Comparison of ENCODE assay signal across 15 mouse cellular contexts in genomic region chr13:53945681-53946080, GRCm38 (mm10).
DNase-seq lines count a peak whose midpoint lies in the region; ATAC-seq and TF ChIP-seq lines count a peak whose summit lies in the region.
"Had no signal": no experiment of that assay in that cellular context is flagged by ENCODE, and none has a peak within 500 bp of the region (broad histone marks: within the 10 kb centered on the region; RNA-seq: fewer than 3 reads in every experiment).

No protein-coding gene starts in this region.

- peak; percentile 60 for DNase-seq in forebrain, postnatal 0 days
- no peak for DNase-seq in left cerebral cortex, adult 2 months (ENCODE audit: extremely low spot score in 1 of 2, low spot score in 2 of 2)
- DNase-seq in left cerebral cortex, adult 11 months (ENCODE audit: low spot score) = no peak
- DNase-seq in brain, embryonic 14.5 days (ENCODE audit: low read depth) = peak; percentile 68
- peak; percentile 11 to 33 for DNase-seq in kidney, postnatal 4 days
- DNase-seq: gastrocnemius, postnatal 25 days; thymus, postnatal 4 days had no signal

- no peak for TF ChIP-seq POLR2A in brain, embryonic 14.5 days (IDR thresholded peaks at IDR 0.05; ENCODE audit: borderline replicate concordance, extremely low read depth, insufficient read depth, insufficient read length, poor library complexity, severe bottlenecking)

- H3K36me3 ChIP-seq in forebrain, postnatal 0 days (ENCODE audit: insufficient read depth) = no peaks in the 10 kb centered on the region
- no peaks in the 10 kb centered on the region for H3K36me3 ChIP-seq in forebrain, embryonic 16.5 days (ENCODE audit: control insufficient read depth, insufficient read depth)
- no peaks in the 10 kb centered on the region for H3K36me3 ChIP-seq in hindbrain, embryonic 16.5 days (ENCODE audit: control insufficient read depth, insufficient read depth, low read length)
- no peaks in the 10 kb centered on the region for H3K36me3 ChIP-seq in forebrain, embryonic 13.5 days (ENCODE audit: poor library complexity, severe bottlenecking)
- H3K36me3 ChIP-seq: limb, embryonic 12.5 days; lung, embryonic 15.5 days; midbrain, embryonic 12.5 days; neural tube, embryonic 13.5 days; stomach, embryonic 15.5 days had no signal

- H3K27me3 ChIP-seq in forebrain, postnatal 0 days (ENCODE audit: insufficient read depth, low read length) = no peaks in the 10 kb centered on the region
- no peaks in the 10 kb centered on the region for H3K27me3 ChIP-seq in forebrain, embryonic 16.5 days (replicated peaks; ENCODE audit: control insufficient read depth, insufficient read depth, low read length)
- H3K27me3 ChIP-seq in hindbrain, embryonic 16.5 days (replicated peaks; ENCODE audit: control insufficient read depth, insufficient read depth, low read length) = no peaks in the 10 kb centered on the region
- H3K27me3 ChIP-seq in forebrain, embryonic 13.5 days = no peaks in the 10 kb centered on the region
- H3K27me3 ChIP-seq: limb, embryonic 12.5 days; lung, embryonic 15.5 days; midbrain, embryonic 12.5 days; neural tube, embryonic 13.5 days; stomach, embryonic 15.5 days had no signal

- H3K9ac ChIP-seq in forebrain, postnatal 0 days = no peak overlapping the region
- no peak overlapping the region for H3K9ac ChIP-seq in forebrain, embryonic 16.5 days (replicated peaks; ENCODE audit: low read depth, low read length)
- no peak overlapping the region for H3K9ac ChIP-seq in hindbrain, embryonic 16.5 days (ENCODE audit: low read depth, low read length)
- H3K9ac ChIP-seq in forebrain, embryonic 13.5 days = no peak overlapping the region
- H3K9ac ChIP-seq: limb, embryonic 12.5 days; lung, embryonic 15.5 days; midbrain, embryonic 12.5 days; neural tube, embryonic 13.5 days; stomach, embryonic 15.5 days had no signal

- intact Hi-C loops in left cerebral cortex, adult 2 months (cut with DNase I) = no loop called here

- no peaks in the 10 kb centered on the region for H3K4me1 ChIP-seq in forebrain, postnatal 0 days (ENCODE audit: insufficient read depth)
- H3K4me1 ChIP-seq in forebrain, embryonic 16.5 days (replicated peaks; ENCODE audit: control insufficient read depth, insufficient read depth, low read length) = peaks cover 8% of the 10 kb centered on the region
- peaks cover 2% of the 10 kb centered on the region for H3K4me1 ChIP-seq in hindbrain, embryonic 16.5 days (ENCODE audit: control insufficient read depth, insufficient read depth, low read depth, low read length)
- no peaks in the 10 kb centered on the region; the same call in 1 of the 2 replicates for H3K4me1 ChIP-seq in forebrain, embryonic 13.5 days
- H3K4me1 ChIP-seq: limb, embryonic 12.5 days; lung, embryonic 15.5 days; midbrain, embryonic 12.5 days; stomach, embryonic 15.5 days had no signal

- 0 out of 2 replicates have a peak overlapping the region, but pooled peaks have one; percentile 5 for H3K27ac ChIP-seq in forebrain, postnatal 0 days (ENCODE audit: low read depth, low read length)
- H3K27ac ChIP-seq in forebrain, embryonic 16.5 days (ENCODE audit: low read length) = no peak overlapping the region
- H3K27ac ChIP-seq in left cerebral cortex, adult 2 months = peak overlapping the region; percentile 47; the same call in 1 of the 2 replicates
- H3K27ac ChIP-seq in hindbrain, embryonic 16.5 days (ENCODE audit: low read depth, low read length) = no peak overlapping the region
- H3K27ac ChIP-seq in forebrain, embryonic 13.5 days = no peak overlapping the region
- H3K27ac ChIP-seq: limb, embryonic 12.5 days; lung, embryonic 15.5 days; midbrain, embryonic 12.5 days; neural tube, embryonic 13.5 days; stomach, embryonic 15.5 days had no signal

- H3K9me3 ChIP-seq in forebrain, postnatal 0 days (ENCODE audit: low read length) = no peaks in the 10 kb centered on the region
- no peaks in the 10 kb centered on the region for H3K9me3 ChIP-seq in forebrain, embryonic 16.5 days (ENCODE audit: control insufficient read depth, low read length)
- no peaks in the 10 kb centered on the region for H3K9me3 ChIP-seq in hindbrain, embryonic 16.5 days (ENCODE audit: control insufficient read depth, low read length)
- no peaks in the 10 kb centered on the region for H3K9me3 ChIP-seq in forebrain, embryonic 13.5 days (replicated peaks)
- H3K9me3 ChIP-seq: limb, embryonic 12.5 days; lung, embryonic 15.5 days; midbrain, embryonic 12.5 days; neural tube, embryonic 13.5 days; stomach, embryonic 15.5 days had no signal

- H3K4me3 ChIP-seq in forebrain, postnatal 0 days (ENCODE audit: low read depth, low read length) = no peak overlapping the region
- H3K4me3 ChIP-seq in forebrain, embryonic 16.5 days (replicated peaks; ENCODE audit: low read length) = no peak overlapping the region
- H3K4me3 ChIP-seq in left cerebral cortex, adult 2 months = no peak overlapping the region
- no peak overlapping the region for H3K4me3 ChIP-seq in hindbrain, embryonic 16.5 days (ENCODE audit: low read length)
- no peak overlapping the region for H3K4me3 ChIP-seq in forebrain, embryonic 13.5 days
- H3K4me3 ChIP-seq: limb, embryonic 12.5 days; lung, embryonic 15.5 days; midbrain, embryonic 12.5 days; neural tube, embryonic 13.5 days; stomach, embryonic 15.5 days had no signal

- 54% methylated on average over 5 of the region's 5 CpGs for WGBS in forebrain, postnatal 0 days
- WGBS in forebrain, embryonic 16.5 days = 65% methylated on average over 5 of the region's 5 CpGs
- WGBS in hindbrain, embryonic 16.5 days = 78% methylated on average over 5 of the region's 5 CpGs
- WGBS in forebrain, embryonic 13.5 days = 77% methylated on average over 5 of the region's 5 CpGs

- no peak for TF ChIP-seq CTCF in forebrain, postnatal 0 days (IDR thresholded peaks at IDR 0.05; ENCODE audit: low read depth)
- TF ChIP-seq CTCF in left cerebral cortex, adult 2 months (IDR thresholded peaks at IDR 0.05) = no peak
- TF ChIP-seq CTCF in brain, embryonic 14.5 days (IDR thresholded peaks at IDR 0.05; ENCODE audit: borderline replicate concordance, extremely low read depth, insufficient read depth, insufficient read length) = no peak

- ATAC-seq in forebrain, postnatal 0 days = peak; percentile 40; the same call in 1 of the 2 replicates
- ATAC-seq in forebrain, embryonic 16.5 days = no peak
- no peak for ATAC-seq in hindbrain, embryonic 16.5 days
- ATAC-seq in forebrain, embryonic 13.5 days = no peak

- H3K4me2 ChIP-seq in forebrain, postnatal 0 days (ENCODE audit: low read depth) = no peak overlapping the region
- H3K4me2 ChIP-seq in forebrain, embryonic 16.5 days (ENCODE audit: low read length) = no peak overlapping the region
- no peak overlapping the region for H3K4me2 ChIP-seq in hindbrain, embryonic 16.5 days (ENCODE audit: low read length)
- no peak overlapping the region for H3K4me2 ChIP-seq in forebrain, embryonic 13.5 days
- H3K4me2 ChIP-seq: limb, embryonic 12.5 days; lung, embryonic 15.5 days; midbrain, embryonic 12.5 days; neural tube, embryonic 13.5 days; stomach, embryonic 15.5 days had no signal

Comparison
In these comparisons a context has a peak if more than half of its experiments do, and no peak if none do; other contexts are left out.
1. H3K27ac ChIP-seq: peak in forebrain, postnatal 0 days (single experiment) and left cerebral cortex, adult 2 months (single experiment); none in forebrain, embryonic 16.5 days (single experiment), hindbrain, embryonic 16.5 days (single experiment) and forebrain, embryonic 13.5 days (single experiment).
2. DNase-seq: peak in forebrain, postnatal 0 days (single experiment), brain, embryonic 14.5 days (single experiment) and kidney, postnatal 4 days (2 of 2); none in left cerebral cortex, adult 2 months (0 of 2) and left cerebral cortex, adult 11 months (single experiment).